Mouse (Mus musculus): ENCODE measurements at regions not wholly inside any gene's neighbourhood (a gene's known extent, or its start where the extent isn't known, plus 50 kb on each side); places are given as distances from the start of the nearest gene placed in this dataset.

DNA sequence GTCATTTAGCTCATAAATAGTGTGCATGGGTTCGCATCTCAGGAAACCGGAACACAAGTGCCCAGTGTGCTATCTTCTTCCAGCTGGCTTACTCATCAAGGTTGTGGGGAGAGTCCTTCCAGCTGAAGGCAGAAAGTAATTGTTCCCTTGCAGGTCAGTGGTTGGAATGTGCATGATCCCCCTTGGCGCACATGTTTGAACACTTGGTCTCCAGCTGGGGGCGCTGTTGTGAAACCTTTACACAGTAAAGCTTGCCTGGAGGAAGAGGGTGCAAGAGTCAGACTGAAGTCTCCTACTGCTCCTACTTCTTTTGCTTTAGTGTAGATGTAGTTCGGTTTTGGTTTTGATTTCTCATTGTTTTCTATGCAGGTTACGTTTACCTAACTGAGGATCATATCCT lies 128.2 kb upstream of the Gcfc2 start:
- H3K4me3 ChIP-seq (replicated peaks; ENCODE audit: extremely low read depth, low read depth, low read length) = no peak overlapping the region
- TF ChIP-seq POLR2A (IDR thresholded peaks at IDR 0.05; ENCODE audit: borderline replicate concordance, extremely low read depth, low read depth, low read length) = no peak
- TF ChIP-seq CTCF (IDR thresholded peaks at IDR 0.05; ENCODE audit: insufficient read depth, low read length) = no peak
- no peak for DNase-seq
- 80% methylated on average over 6 of the region's 6 CpGs for WGBS
- no peaks in the 10 kb centered on the region for H3K4me1 ChIP-seq (ENCODE audit: control insufficient read depth, insufficient read depth, low read length)

DNA sequence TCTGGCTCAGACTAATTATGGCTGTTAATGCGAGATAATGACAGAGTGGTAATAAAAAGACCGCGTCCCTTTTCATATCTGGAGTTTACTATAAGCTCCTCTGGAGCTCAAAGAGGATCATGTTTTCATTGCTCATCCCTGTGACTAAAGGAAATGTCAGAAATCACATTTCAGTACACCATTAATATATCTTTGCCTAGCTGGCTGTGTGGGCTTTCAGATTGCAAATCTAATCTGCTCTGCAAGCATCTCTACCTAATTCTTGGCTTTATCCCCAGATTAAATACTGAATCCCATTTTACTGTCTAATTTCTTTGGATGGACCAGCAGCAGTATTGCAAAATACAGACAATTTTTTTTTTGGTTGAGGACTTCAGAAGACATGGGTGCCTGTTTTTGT lies 122.6 kb upstream of the Gcfc2 start:
- TF ChIP-seq POLR2A (IDR thresholded peaks at IDR 0.05; ENCODE audit: borderline replicate concordance, extremely low read depth, low read depth, low read length) (no peak), CTCF (IDR thresholded peaks at IDR 0.05; ENCODE audit: insufficient read depth, low read length) (no peak)
- Histone ChIP-seq H3K4me3 (replicated peaks; ENCODE audit: extremely low read depth, low read depth, low read length) (no peak overlapping the region), H3K4me1 (ENCODE audit: control insufficient read depth, insufficient read depth, low read length) (no peaks in the 10 kb centered on the region)
- DNase-seq = no peak
- WGBS = 82% methylated on average over 3 of the region's 3 CpGs

DNA sequence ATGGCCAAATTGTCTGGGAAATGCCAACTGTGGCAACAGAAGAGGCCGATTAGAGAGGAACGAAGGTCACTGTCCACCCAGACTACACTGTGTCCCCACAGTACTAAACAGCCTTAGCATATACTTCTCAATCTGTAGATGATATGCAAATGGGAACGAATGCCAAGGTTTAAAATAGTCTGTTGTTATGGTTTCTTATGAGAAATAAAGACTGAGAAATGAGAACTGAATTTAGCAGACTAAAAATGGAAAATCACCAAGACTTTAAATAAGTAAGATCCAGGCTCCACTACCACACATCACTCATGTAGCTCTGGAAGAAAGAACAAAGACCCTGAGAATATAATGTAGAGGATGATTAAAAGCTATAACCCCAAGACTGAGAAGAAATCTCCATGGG lies 121.7 kb upstream of the Gcfc2 start:
- no peak for DNase-seq
- TF ChIP-seq CTCF (IDR thresholded peaks at IDR 0.05; ENCODE audit: insufficient read depth, low read length) = no peak
- no peak for TF ChIP-seq POLR2A (IDR thresholded peaks at IDR 0.05; ENCODE audit: borderline replicate concordance, extremely low read depth, low read depth, low read length)
- no peaks in the 10 kb centered on the region for H3K4me1 ChIP-seq (ENCODE audit: control insufficient read depth, insufficient read depth, low read length)
- WGBS = 83% methylated on average over 3 of the region's 3 CpGs
- H3K4me3 ChIP-seq (replicated peaks; ENCODE audit: extremely low read depth, low read depth, low read length) = no peak overlapping the region

DNA sequence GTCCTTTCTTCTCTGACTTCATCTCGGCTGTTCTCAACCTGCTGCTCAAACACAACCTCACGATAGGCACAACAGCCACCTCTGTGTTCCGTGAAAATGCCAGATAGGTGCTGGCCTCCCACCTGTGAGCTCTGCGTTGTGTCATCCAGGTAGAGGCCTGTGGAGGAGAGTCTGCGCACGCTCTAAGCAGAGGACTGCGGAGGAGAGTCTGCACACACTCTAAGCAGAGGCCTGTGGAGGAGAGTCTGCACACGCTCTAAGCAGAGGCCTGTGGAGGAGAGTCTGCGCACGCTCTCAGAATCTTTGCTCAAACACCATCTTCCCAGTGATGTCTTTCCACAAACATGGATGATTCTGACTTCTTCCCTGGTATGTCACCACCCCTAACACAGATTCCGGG lies 117.5 kb upstream of the Gcfc2 start:
- no peak for TF ChIP-seq POLR2A (IDR thresholded peaks at IDR 0.05; ENCODE audit: borderline replicate concordance, extremely low read depth, low read depth, low read length)
- no peak for TF ChIP-seq CTCF (IDR thresholded peaks at IDR 0.05; ENCODE audit: insufficient read depth, low read length)
- H3K4me1 ChIP-seq (ENCODE audit: control insufficient read depth, insufficient read depth, low read length) = no peaks in the 10 kb centered on the region
- no peak overlapping the region for H3K4me3 ChIP-seq (replicated peaks; ENCODE audit: extremely low read depth, low read depth, low read length)
- DNase-seq = no peak
- WGBS = 85% methylated on average over 11 of the region's 11 CpGs

DNA sequence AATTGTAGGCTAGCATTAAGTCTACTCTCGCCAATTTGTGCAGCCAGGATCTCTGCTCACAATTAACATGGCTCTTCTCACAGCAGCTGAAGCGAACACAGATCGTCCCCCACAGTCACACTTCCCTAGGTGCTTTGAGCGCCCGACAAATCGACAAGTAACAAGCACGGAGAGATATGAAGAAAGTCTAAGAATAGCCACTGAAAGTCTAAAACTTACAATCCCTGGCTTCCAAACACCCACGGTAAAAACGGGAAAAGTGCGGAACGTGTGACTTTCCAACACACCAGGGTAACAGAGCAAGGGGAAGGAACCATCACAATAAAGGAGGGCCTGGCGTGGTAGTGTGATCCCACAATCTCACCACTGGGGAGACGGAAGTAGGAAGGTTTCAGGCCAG lies 114.8 kb upstream of the Gcfc2 start:
- Histone ChIP-seq H3K4me3 (replicated peaks; ENCODE audit: extremely low read depth, low read depth, low read length) (no peak overlapping the region), H3K4me1 (ENCODE audit: control insufficient read depth, insufficient read depth, low read length) (no peaks in the 10 kb centered on the region)
- TF ChIP-seq POLR2A (IDR thresholded peaks at IDR 0.05; ENCODE audit: borderline replicate concordance, extremely low read depth, low read depth, low read length) (no peak), CTCF (IDR thresholded peaks at IDR 0.05; ENCODE audit: insufficient read depth, low read length) (no peak)
- 88% methylated on average over 13 of the region's 13 CpGs for WGBS
- no peak for DNase-seq

DNA sequence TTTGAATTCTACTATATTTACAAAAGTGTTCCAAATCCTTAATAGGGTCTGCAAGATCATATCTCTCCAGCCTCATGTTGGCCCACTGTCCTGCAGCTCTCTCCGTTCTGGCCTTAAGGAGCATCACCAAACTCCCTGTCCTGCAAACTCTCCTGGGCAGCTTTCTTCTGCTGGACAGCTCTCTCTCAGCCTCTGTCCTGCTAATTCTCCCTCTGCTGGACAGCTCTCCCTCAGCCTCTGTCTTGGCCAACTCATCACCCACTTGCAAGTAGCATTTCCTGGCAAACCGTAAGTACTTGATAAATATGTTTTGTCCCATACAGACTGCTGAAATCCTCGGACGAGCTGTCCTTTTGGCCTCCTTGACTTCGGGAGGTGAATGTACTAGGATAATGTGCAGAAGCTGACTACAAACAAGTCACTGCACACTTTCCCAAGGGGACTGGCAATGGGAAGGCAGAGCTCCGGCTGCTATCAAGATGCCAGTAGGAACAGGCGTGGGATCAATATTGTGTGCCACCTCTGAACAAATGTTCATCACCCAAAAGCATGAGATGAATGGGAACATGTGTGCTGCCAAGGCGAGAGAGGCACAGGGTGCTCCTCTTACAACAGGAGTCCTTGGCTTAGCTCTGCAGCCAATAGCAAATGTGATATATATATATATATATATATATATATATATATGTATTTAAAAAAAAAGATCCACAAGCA lies 108.1 kb upstream of the Gcfc2 start:
- TF ChIP-seq POLR2A (IDR thresholded peaks at IDR 0.05; ENCODE audit: borderline replicate concordance, extremely low read depth, low read depth, low read length) (no peak), CTCF (IDR thresholded peaks at IDR 0.05; ENCODE audit: insufficient read depth, low read length) (no peak)
- 69% methylated on average over 8 of the region's 8 CpGs for WGBS
- no peak overlapping the region for H3K4me3 ChIP-seq (replicated peaks; ENCODE audit: extremely low read depth, low read depth, low read length)
- H3K4me1 ChIP-seq (ENCODE audit: control insufficient read depth, insufficient read depth, low read length) = no peaks in the 10 kb centered on the region
- DNase-seq = no peak

DNA sequence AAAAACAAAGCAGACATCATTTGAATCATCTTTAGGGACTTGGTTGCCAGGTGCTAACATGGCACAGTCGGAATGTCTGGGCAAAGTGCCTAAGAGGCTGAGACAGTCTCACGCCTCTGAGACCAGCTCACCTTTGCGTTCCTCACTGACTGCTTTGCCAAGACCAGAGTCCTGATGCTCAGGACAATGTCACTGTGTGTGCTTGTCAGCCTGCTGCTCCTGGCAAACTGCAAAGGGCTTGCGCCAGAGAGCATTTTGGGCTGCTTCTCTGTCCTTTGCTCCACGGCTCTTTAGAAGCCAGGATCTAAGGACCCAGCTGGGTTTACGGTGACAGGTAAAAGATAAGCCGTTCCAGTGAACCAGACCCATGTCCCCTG lies 107.5 kb upstream of the Gcfc2 start:
- no peak for TF ChIP-seq POLR2A (IDR thresholded peaks at IDR 0.05; ENCODE audit: borderline replicate concordance, extremely low read depth, low read depth, low read length)
- no peak for TF ChIP-seq CTCF (IDR thresholded peaks at IDR 0.05; ENCODE audit: insufficient read depth, low read length)

DNA sequence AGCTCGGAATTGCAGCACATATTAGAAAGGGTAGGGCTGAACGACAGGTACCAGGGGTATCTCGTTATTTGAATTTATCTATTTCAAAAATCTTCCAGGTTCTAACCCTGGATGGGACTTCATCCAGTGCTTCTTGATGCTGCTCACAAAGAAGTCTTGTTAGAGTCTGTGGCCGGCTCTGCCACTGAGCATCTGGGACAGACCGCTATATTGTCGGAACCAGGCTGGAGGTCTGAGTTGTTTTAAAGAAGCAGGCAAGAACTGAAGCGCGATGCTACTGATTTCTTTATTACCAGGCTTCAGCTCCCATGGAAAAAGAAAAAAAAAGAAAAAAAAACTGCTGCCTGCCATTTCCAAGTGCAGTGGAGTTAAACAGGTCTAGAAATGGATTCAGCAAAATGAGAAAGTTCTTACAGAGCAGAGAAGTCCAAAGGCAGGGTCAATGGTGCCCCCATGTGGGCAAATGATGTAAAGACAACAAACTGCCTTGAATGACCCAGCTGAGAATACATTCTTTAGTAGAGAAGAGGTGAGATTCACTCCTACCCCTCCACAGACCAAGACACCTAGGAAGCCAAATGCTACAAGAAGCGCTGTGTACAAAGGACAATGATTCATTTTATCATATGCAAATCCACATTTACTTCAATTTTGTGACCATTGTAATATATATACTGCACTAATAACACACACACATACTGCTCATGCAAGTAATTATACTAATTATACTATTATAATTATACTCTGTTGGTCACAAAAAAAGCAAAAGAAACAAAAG lies 106.2 kb upstream of the Gcfc2 start:
- WGBS = 72% methylated on average over 9 of the region's 9 CpGs
- H3K4me3 ChIP-seq (replicated peaks; ENCODE audit: extremely low read depth, low read depth, low read length) = no peak overlapping the region
- DNase-seq = peak; percentile 26
- no peaks in the 10 kb centered on the region for H3K4me1 ChIP-seq (ENCODE audit: control insufficient read depth, insufficient read depth, low read length)
- no peak for TF ChIP-seq POLR2A (IDR thresholded peaks at IDR 0.05; ENCODE audit: borderline replicate concordance, extremely low read depth, low read depth, low read length)
- no peak for TF ChIP-seq CTCF (IDR thresholded peaks at IDR 0.05; ENCODE audit: insufficient read depth, low read length)

More for the DNA sequence above, 107.5 kb upstream of the Gcfc2 start:
- 72% methylated on average over 7 of the region's 7 CpGs for WGBS
- no peak for DNase-seq
- Histone ChIP-seq H3K4me3 (replicated peaks; ENCODE audit: extremely low read depth, low read depth, low read length) (no peak overlapping the region), H3K4me1 (ENCODE audit: control insufficient read depth, insufficient read depth, low read length) (no peaks in the 10 kb centered on the region)

DNA sequence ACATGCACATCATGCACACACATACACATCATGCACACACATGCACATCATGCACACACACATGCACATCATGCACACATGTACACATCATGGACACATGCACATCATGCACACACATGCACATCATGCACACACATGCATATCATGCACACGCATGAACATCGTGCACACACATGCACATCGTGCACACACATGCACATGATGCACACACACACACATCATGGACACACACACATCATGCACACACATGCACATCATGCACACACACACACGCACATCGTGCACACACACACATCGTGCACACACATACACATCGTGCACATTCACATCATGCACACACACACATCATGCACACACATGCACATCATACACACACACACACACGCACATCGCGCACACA lies 104.9 kb upstream of the Gcfc2 start:
- Histone ChIP-seq H3K4me3 (replicated peaks; ENCODE audit: extremely low read depth, low read depth, low read length) (no peak overlapping the region), H3K4me1 (ENCODE audit: control insufficient read depth, insufficient read depth, low read length) (no peaks in the 10 kb centered on the region)
- TF ChIP-seq POLR2A (IDR thresholded peaks at IDR 0.05; ENCODE audit: borderline replicate concordance, extremely low read depth, low read depth, low read length) (no peak), CTCF (IDR thresholded peaks at IDR 0.05; ENCODE audit: insufficient read depth, low read length) (no peak)
- DNase-seq = no peak
- WGBS = 91% methylated on average over 10 of the region's 10 CpGs

DNA sequence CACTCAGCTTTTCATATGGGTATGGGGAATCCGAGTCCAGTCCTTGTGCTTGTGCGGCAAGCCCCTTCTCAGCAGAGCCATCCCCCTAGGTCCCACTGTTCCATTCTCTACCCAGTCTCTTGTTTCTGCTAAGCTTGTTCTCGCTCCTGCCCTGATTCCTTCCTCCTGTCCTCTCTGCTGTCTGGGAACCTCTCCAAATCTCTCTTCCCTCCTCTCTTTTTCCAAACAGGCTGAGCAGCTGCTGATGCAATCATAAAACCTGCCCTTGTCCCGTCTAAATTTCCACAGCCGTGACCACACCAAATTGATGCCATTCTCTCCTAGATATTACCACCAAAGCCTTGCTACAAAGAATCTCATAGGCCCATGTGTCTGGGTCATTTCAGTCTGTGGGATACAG lies 103.4 kb upstream of the Gcfc2 start:
- WGBS = 58% methylated on average over 5 of the region's 5 CpGs
- Histone ChIP-seq H3K4me1 (ENCODE audit: control insufficient read depth, insufficient read depth, low read length) (no peaks in the 10 kb centered on the region), H3K4me3 (replicated peaks; ENCODE audit: extremely low read depth, low read depth, low read length) (no peak overlapping the region)
- no peak for DNase-seq
- no peak for TF ChIP-seq POLR2A (IDR thresholded peaks at IDR 0.05; ENCODE audit: borderline replicate concordance, extremely low read depth, low read depth, low read length)

Measured in lung, adult 2 months (tissue).